Mouse (Mus musculus): Measurements from ENCODE around the gene Osbpl3. TPM values are rescaled to one million over a fixed set of nuclear protein-coding genes. Genes with fewer than 3 reads are reported as not detected.

Gene Osbpl3
- total RNA-seq, 1 experiment from 2014 or later = 13.9 TPM

- no peak for ATAC-seq (replicated peaks in 1 of 2; ENCODE audit: insufficient read depth in 1 of 2, low FRiP score in 2 of 2, low TSS enrichment in 1 of 2, low read depth in 1 of 2, poor library complexity in 2 of 2, severe bottlenecking in 2 of 2)
Measured at GRCm38 (mm10) chr6:50419518-50420290, 36.3 kb downstream of the Osbpl3 start.

- ATAC-seq (replicated peaks in 1 of 2; ENCODE audit: insufficient read depth in 1 of 2, low FRiP score in 2 of 2, low TSS enrichment in 1 of 2, low read depth in 1 of 2, poor library complexity in 2 of 2, severe bottlenecking in 2 of 2) = no peak
Measured at GRCm38 (mm10) chr6:50418951-50419350, 37.0 kb downstream of the Osbpl3 start.

GRCm38 (mm10) chr6:50416854-50417253 is 39.1 kb downstream of the Osbpl3 start:
- no peak for ATAC-seq (replicated peaks in 1 of 2; ENCODE audit: insufficient read depth in 1 of 2, low FRiP score in 2 of 2, low TSS enrichment in 1 of 2, low read depth in 1 of 2, poor library complexity in 2 of 2, severe bottlenecking in 2 of 2)

- no peak for ATAC-seq (replicated peaks in 1 of 2; ENCODE audit: insufficient read depth in 1 of 2, low FRiP score in 2 of 2, low TSS enrichment in 1 of 2, low read depth in 1 of 2, poor library complexity in 2 of 2, severe bottlenecking in 2 of 2)
Measured at GRCm38 (mm10) chr6:50415431-50415830, 40.6 kb downstream of the Osbpl3 start.

- ATAC-seq (replicated peaks in 1 of 2; ENCODE audit: insufficient read depth in 1 of 2, low FRiP score in 2 of 2, low TSS enrichment in 1 of 2, low read depth in 1 of 2, poor library complexity in 2 of 2, severe bottlenecking in 2 of 2) = no peak
Measured at GRCm38 (mm10) chr6:50414547-50414946, 41.5 kb downstream of the Osbpl3 start.

GRCm38 (mm10) chr6:50413381-50413780 is 42.6 kb downstream of the Osbpl3 start:
- ATAC-seq (replicated peaks in 1 of 2; ENCODE audit: insufficient read depth in 1 of 2, low FRiP score in 2 of 2, low TSS enrichment in 1 of 2, low read depth in 1 of 2, poor library complexity in 2 of 2, severe bottlenecking in 2 of 2) = no peak

- no peak for ATAC-seq (replicated peaks in 1 of 2; ENCODE audit: insufficient read depth in 1 of 2, low FRiP score in 2 of 2, low TSS enrichment in 1 of 2, low read depth in 1 of 2, poor library complexity in 2 of 2, severe bottlenecking in 2 of 2)
Measured at GRCm38 (mm10) chr6:50412174-50412573, 43.8 kb downstream of the Osbpl3 start.

- ATAC-seq (replicated peaks in 1 of 2; ENCODE audit: insufficient read depth in 1 of 2, low FRiP score in 2 of 2, low TSS enrichment in 1 of 2, low read depth in 1 of 2, poor library complexity in 2 of 2, severe bottlenecking in 2 of 2) = no peak
Measured at GRCm38 (mm10) chr6:50404698-50405097, 51.3 kb downstream of the Osbpl3 start.

GRCm38 (mm10) chr6:50403524-50403923 is 52.5 kb downstream of the Osbpl3 start:
- ATAC-seq (replicated peaks in 1 of 2; ENCODE audit: insufficient read depth in 1 of 2, low FRiP score in 2 of 2, low TSS enrichment in 1 of 2, low read depth in 1 of 2, poor library complexity in 2 of 2, severe bottlenecking in 2 of 2) = no peak

- ATAC-seq (replicated peaks in 1 of 2; ENCODE audit: insufficient read depth in 1 of 2, low FRiP score in 2 of 2, low TSS enrichment in 1 of 2, low read depth in 1 of 2, poor library complexity in 2 of 2, severe bottlenecking in 2 of 2) = no peak
Measured at GRCm38 (mm10) chr6:50402872-50403271, 53.1 kb downstream of the Osbpl3 start.

- ATAC-seq (replicated peaks in 1 of 2; ENCODE audit: insufficient read depth in 1 of 2, low FRiP score in 2 of 2, low TSS enrichment in 1 of 2, low read depth in 1 of 2, poor library complexity in 2 of 2, severe bottlenecking in 2 of 2) = no peak
Measured at GRCm38 (mm10) chr6:50400234-50400633, 55.8 kb downstream of the Osbpl3 start.

- no peak for ATAC-seq (replicated peaks in 1 of 2; ENCODE audit: insufficient read depth in 1 of 2, low FRiP score in 2 of 2, low TSS enrichment in 1 of 2, low read depth in 1 of 2, poor library complexity in 2 of 2, severe bottlenecking in 2 of 2)
Measured at GRCm38 (mm10) chr6:50399427-50400195, 56.4 kb downstream of the Osbpl3 start.

GRCm38 (mm10) chr6:50398324-50398723 is 57.7 kb downstream of the Osbpl3 start:
- no peak for ATAC-seq (replicated peaks in 1 of 2; ENCODE audit: insufficient read depth in 1 of 2, low FRiP score in 2 of 2, low TSS enrichment in 1 of 2, low read depth in 1 of 2, poor library complexity in 2 of 2, severe bottlenecking in 2 of 2)

GRCm38 (mm10) chr6:50397116-50397515 is 58.9 kb downstream of the Osbpl3 start:
- ATAC-seq (replicated peaks in 1 of 2; ENCODE audit: insufficient read depth in 1 of 2, low FRiP score in 2 of 2, low TSS enrichment in 1 of 2, low read depth in 1 of 2, poor library complexity in 2 of 2, severe bottlenecking in 2 of 2) = no peak

GRCm38 (mm10) chr6:50395641-50396312 is 60.2 kb downstream of the Osbpl3 start:
- no peak for ATAC-seq (replicated peaks in 1 of 2; ENCODE audit: insufficient read depth in 1 of 2, low FRiP score in 2 of 2, low TSS enrichment in 1 of 2, low read depth in 1 of 2, poor library complexity in 2 of 2, severe bottlenecking in 2 of 2)

GRCm38 (mm10) chr6:50394432-50394831 is 61.6 kb downstream of the Osbpl3 start:
- no peak for ATAC-seq (replicated peaks in 1 of 2; ENCODE audit: insufficient read depth in 1 of 2, low FRiP score in 2 of 2, low TSS enrichment in 1 of 2, low read depth in 1 of 2, poor library complexity in 2 of 2, severe bottlenecking in 2 of 2)

- no peak for ATAC-seq (replicated peaks in 1 of 2; ENCODE audit: insufficient read depth in 1 of 2, low FRiP score in 2 of 2, low TSS enrichment in 1 of 2, low read depth in 1 of 2, poor library complexity in 2 of 2, severe bottlenecking in 2 of 2)
Measured at GRCm38 (mm10) chr6:50393960-50394359, 62.0 kb downstream of the Osbpl3 start.

GRCm38 (mm10) chr6:50391951-50392350 is 64.0 kb downstream of the Osbpl3 start:
- no peak for ATAC-seq (replicated peaks in 1 of 2; ENCODE audit: insufficient read depth in 1 of 2, low FRiP score in 2 of 2, low TSS enrichment in 1 of 2, low read depth in 1 of 2, poor library complexity in 2 of 2, severe bottlenecking in 2 of 2)

Data from hematopoietic stem cell, adult 5-6 weeks (primary cell).